Mouse (Mus musculus) hindbrain, embryonic 12.5 days (tissue): Measurements from ENCODE around the gene Zdhhc13. TPM values are rescaled to one million over a fixed set of nuclear protein-coding genes. Genes with fewer than 3 reads are reported as not detected.
A peak's percentile ranks its signal among the peaks of the same experiment; 100 is the strongest.

Experiments
- ATAC-seq: fragments of 200-750 bp; cut with Nextera tagmentation; 2 replicates; pipeline ENCODE4 v1.8.0; 2017; ENCODE audit warnings: moderate TSS enrichment; ENCODE audit not compliant: low FRiP score
- H3K27ac ChIP-seq: fragments of 300-500 bp; sonication (generic); 2 replicates; pipeline ENCODE4 v1.5.1; 2016; ENCODE audit warnings: mild to moderate bottlenecking
- H3K27me3 ChIP-seq: fragments of 300-500 bp; sonication (generic); 2 replicates; pipeline ENCODE4 v1.6.1; 2016; ENCODE audit warnings: mild to moderate bottlenecking
- H3K36me3 ChIP-seq: fragments of 300-500 bp; sonication (generic); 2 replicates; pipeline ENCODE4 v1.6.1; 2016; ENCODE audit warnings: mild to moderate bottlenecking
- H3K4me1 ChIP-seq: fragments of 300-500 bp; sonication (generic); 2 replicates; pipeline ENCODE4 v1.6.1; 2016
- H3K4me2 ChIP-seq: fragments of 300-500 bp; sonication (generic); replicated peaks from 2 replicates; pipeline ENCODE4 v1.6.1; 2016; ENCODE audit warnings: mild to moderate bottlenecking
- H3K4me3 ChIP-seq: fragments of 300-500 bp; sonication (generic); 2 replicates; pipeline ENCODE4 v1.5.1; 2016; ENCODE audit warnings: mild to moderate bottlenecking
- H3K9ac ChIP-seq: fragments of 300-500 bp; sonication (generic); 2 replicates; pipeline ENCODE4 v1.6.1; 2016; ENCODE audit warnings: mild to moderate bottlenecking, moderate library complexity
- H3K9me3 ChIP-seq: fragments of 300-500 bp; sonication (generic); replicated peaks from 2 replicates; pipeline ENCODE4 v1.6.1; 2016; ENCODE audit warnings: mild to moderate bottlenecking
- WGBS: fragments of 180-500 bp; shearing (Covaris S2); methylation state at CpG from one replicate; pipeline ENCODE4 v1.1.7; 2016; 5-methylcytosine and 5-hydroxymethylcytosine counted together
- polyA plus RNA-seq: library from polyadenylated mRNA; unstranded; fragments of >200 nt; fragmentation: Nextera tagmentation; extraction: Ambion mirVana; gene quantifications from 2 replicates; pipeline ENCODE4 v1.2.1, GENCODE M21; 2016

Zdhhc13 gene
- 36.3 and 40.6 TPM in 2 replicates for polyA plus RNA-seq

DNA sequence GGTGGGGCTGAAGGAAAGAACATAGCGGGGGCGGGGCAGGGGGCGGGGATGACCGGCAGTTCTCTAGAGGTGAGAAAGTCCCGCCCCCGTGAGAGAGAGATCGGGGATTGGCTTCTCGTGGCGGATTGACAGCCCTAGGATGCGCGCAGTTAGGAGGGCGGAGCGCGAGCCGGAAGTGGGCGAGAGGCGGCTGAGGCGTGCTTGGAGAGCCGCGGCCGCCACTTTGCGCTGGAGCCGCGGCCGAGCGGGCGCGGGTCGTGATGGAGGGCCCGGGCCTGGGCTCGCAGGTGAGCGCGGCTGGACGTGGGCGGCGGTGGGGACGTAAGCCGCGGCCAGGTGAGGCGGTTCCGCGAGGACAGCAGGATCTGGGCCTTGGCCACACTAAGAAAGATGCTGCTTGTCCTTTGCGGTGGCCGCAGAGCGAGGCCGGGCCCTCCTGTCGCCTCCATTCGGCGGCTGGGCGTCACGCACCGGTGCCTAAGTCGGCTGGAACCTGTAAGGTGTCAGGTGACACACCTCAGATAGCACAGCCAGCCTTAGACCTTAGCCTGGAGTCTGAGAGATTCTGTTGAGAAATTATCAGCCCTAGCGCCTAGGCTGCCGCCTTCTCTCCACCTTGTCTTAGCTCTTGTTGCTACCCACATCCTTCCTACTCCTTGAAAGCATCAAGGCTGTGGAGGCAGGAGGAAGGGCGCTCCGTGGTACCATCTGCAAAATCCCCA, at the start of gene Zdhhc13:
Gene Zdhhc13, plus strand, starts transcription at position 153 of the 722 bp plus-strand sequence.
- WGBS, result 0% methylated on average over 50 of the region's 57 CpGs
- Histone ChIP-seq H3K4me1 (peaks cover 15% of the 10 kb centered on the region), H3K27ac (peak within 1 kb of the TSS; percentile 78)

GRCm38 (mm10) chr7:48749298-48750163, 39.3 kb upstream of the Zdhhc13 start:
- WGBS, result 1% methylated on average over 24 of the region's 24 CpGs
- peak overlapping the region; percentile 55 for H3K27ac ChIP-seq

More for the DNA sequence above, at the start of gene Zdhhc13:
- H3K27me3 ChIP-seq, result no peaks in the 10 kb centered on the region
- no peaks in the 10 kb centered on the region for H3K9me3 ChIP-seq
- ATAC-seq, result peak; percentile 99
- H3K4me3 ChIP-seq, result peak within 1 kb of the TSS; percentile 74
- no peaks in the 10 kb centered on the region; the same call in 1 of the 2 replicates for H3K36me3 ChIP-seq
- H3K9ac ChIP-seq, result peak within 1 kb of the TSS; percentile 78
- peak within 1 kb of the TSS; percentile 85 for H3K4me2 ChIP-seq

DNA sequence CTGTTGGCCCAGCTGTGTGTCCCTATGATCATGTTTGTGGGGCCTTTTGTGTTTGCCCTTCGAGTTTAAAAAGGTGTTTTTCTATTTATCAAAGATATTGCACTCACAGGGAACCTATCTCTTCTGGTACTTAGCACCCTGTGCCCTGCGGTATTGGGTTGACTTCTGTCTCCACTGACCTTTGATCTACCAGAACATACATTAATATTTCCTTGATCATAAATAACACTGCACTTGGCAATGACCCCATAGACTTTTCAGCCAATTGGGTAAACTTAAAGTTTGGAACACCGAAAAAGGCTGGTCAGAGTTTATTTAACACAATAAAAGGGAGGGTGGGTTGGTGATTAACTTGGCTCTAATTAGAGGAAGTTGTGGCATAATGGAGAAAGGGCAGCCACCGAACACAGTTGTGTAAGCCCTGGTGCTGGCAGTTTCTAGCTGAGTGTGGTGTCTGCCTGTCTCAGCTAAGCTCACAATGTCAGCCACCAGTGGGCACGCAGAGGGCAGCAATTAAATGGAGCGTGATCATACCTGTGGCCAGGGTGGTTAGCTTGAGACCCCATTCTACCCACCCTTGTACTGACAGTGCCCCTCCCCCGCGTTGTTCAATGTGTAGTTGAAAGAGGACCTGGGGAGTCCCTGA, 38.5 kb upstream of the Zdhhc13 start:
- Histone ChIP-seq H3K4me2 (peak overlapping the region; percentile 70; the same call in 1 of the 2 replicates), H3K36me3 (no peaks in the 10 kb centered on the region), H3K9ac (no peak overlapping the region), H3K27me3 (peaks cover 3% of the 10 kb centered on the region; the same call in 1 of the 2 replicates), H3K4me3 (peak overlapping the region; percentile 31; the same call in 1 of the 2 replicates), H3K4me1 (no peaks in the 10 kb centered on the region), H3K9me3 (no peaks in the 10 kb centered on the region), H3K27ac (no peak overlapping the region)
- 62% methylated on average over 8 of the region's 8 CpGs for WGBS
- ATAC-seq, result peak; percentile 52

More at GRCm38 (mm10) chr7:48749298-48750163, 39.3 kb upstream of the Zdhhc13 start:
- Histone ChIP-seq H3K27me3 (peaks cover 3% of the 10 kb centered on the region; the same call in 1 of the 2 replicates), H3K4me3 (peak overlapping the region; percentile 31), H3K36me3 (no peaks in the 10 kb centered on the region), H3K9me3 (no peaks in the 10 kb centered on the region), H3K4me2 (peak overlapping the region; percentile 70), H3K9ac (peak overlapping the region; percentile 42; the same call in 1 of the 2 replicates), H3K4me1 (no peaks in the 10 kb centered on the region)
- peak; percentile 88 for ATAC-seq

- no peak overlapping the region for H3K27ac ChIP-seq
- no peak overlapping the region for H3K9ac ChIP-seq
- WGBS, result 80% methylated on average over 5 of the region's 5 CpGs
- H3K36me3 ChIP-seq, result no peaks in the 10 kb centered on the region
- peaks cover 3% of the 10 kb centered on the region; the same call in 1 of the 2 replicates for H3K27me3 ChIP-seq
- H3K4me3 ChIP-seq, result no peak overlapping the region
- no peaks in the 10 kb centered on the region for H3K4me1 ChIP-seq
- ATAC-seq, result no peak
- H3K9me3 ChIP-seq, result no peaks in the 10 kb centered on the region
- no peak overlapping the region for H3K4me2 ChIP-seq
These were observed 37.6 kb upstream of the Zdhhc13 start for GRCm38 (mm10) chr7:48751222-48751621.

DNA sequence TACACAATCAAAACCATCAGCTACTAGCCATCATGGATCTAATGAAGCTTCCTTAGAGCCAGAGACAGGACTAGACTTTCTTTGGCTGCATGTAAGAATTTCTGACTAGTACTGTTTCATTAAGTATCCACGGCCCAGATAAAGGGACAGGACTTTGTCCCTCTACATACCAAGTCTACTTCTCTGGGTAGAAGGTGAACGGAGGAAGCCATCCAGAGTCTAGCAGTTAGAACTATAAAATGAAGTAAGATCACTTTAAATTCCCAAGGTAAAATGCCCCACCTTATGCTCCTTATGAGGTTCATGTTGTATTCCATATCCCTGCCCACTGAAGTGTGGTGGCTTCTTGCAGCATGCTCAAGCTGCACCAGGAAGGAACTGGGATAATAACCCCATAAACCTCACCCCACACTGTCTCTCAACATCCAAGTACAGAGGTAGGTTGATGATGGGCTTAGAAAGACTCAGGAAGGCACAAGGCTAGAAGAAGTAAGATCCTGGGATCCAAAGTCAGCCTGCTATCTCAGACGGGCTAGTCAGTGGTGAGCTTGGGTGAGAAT, 34.3 kb upstream of the Zdhhc13 start:
- H3K9ac ChIP-seq, result no peak overlapping the region
- WGBS, result 91% methylated on average over 3 of the region's 3 CpGs
- H3K4me3 ChIP-seq, result no peak overlapping the region
- H3K27ac ChIP-seq, result no peak overlapping the region
- no peaks in the 10 kb centered on the region for H3K36me3 ChIP-seq
- no peaks in the 10 kb centered on the region for H3K4me1 ChIP-seq
- H3K4me2 ChIP-seq, result no peak overlapping the region
- H3K27me3 ChIP-seq, result peaks cover 3% of the 10 kb centered on the region; the same call in 1 of the 2 replicates
- H3K9me3 ChIP-seq, result no peaks in the 10 kb centered on the region
- ATAC-seq, result no peak

DNA sequence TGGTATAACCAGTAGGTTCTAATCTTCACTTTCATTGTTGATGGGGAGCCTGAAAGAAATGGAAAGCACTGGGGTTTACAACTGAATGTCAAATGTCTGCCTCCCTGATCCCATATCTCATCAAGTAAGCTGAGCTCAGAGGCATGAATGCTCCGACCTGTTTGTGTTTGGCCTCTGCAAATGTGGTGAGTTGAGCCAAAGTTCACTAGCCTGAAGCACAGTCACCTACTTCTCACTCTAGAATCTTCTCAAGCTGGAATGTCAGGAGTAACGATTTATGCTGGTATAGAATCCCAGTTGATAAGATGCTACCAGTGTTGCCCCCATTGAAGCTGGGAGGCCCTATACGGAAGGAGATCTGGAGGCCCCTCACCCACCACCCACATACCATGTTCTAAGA, 33.0 kb upstream of the Zdhhc13 start:
- no peak overlapping the region for H3K27ac ChIP-seq
- no peaks in the 10 kb centered on the region for H3K4me1 ChIP-seq
- peaks cover 3% of the 10 kb centered on the region; the same call in 1 of the 2 replicates for H3K27me3 ChIP-seq
- no peaks in the 10 kb centered on the region for H3K9me3 ChIP-seq
- no peak overlapping the region for H3K9ac ChIP-seq
- WGBS, result 93% methylated on average over 3 of the region's 3 CpGs
- no peaks in the 10 kb centered on the region for H3K36me3 ChIP-seq
- no peak overlapping the region for H3K4me2 ChIP-seq
- ATAC-seq, result no peak
- no peak overlapping the region for H3K4me3 ChIP-seq

GRCm38 (mm10) chr7:48756306-48756931, 32.4 kb upstream of the Zdhhc13 start:
- Histone ChIP-seq H3K4me2 (no peak overlapping the region), H3K27ac (no peak overlapping the region), H3K9me3 (no peaks in the 10 kb centered on the region), H3K27me3 (peaks cover 3% of the 10 kb centered on the region; the same call in 1 of the 2 replicates), H3K4me3 (no peak overlapping the region), H3K9ac (no peak overlapping the region), H3K4me1 (no peaks in the 10 kb centered on the region), H3K36me3 (no peaks in the 10 kb centered on the region)
- WGBS, result 91% methylated on average over 4 of the region's 4 CpGs
- ATAC-seq, result no peak

GRCm38 (mm10) chr7:48758083-48758482, 30.7 kb upstream of the Zdhhc13 start:
- H3K9me3 ChIP-seq, result no peaks in the 10 kb centered on the region
- 0 out of 2 replicates have a peak, but pooled peaks cover 3% of the 10 kb centered on the region for H3K27me3 ChIP-seq
- no peak overlapping the region for H3K4me2 ChIP-seq
- no peak overlapping the region for H3K9ac ChIP-seq
- H3K36me3 ChIP-seq, result no peaks in the 10 kb centered on the region
- whole genome bisulfite sequencing, result 77% methylated on average over 1 of the region's 1 CpGs
- no peak overlapping the region for H3K4me3 ChIP-seq
- no peaks in the 10 kb centered on the region for H3K4me1 ChIP-seq
- no peak overlapping the region for H3K27ac ChIP-seq
- ATAC-seq, result no peak

- no peaks in the 10 kb centered on the region for H3K9me3 ChIP-seq
- ATAC-seq, result no peak
- H3K4me3 ChIP-seq, result no peak overlapping the region
- H3K27ac ChIP-seq, result no peak overlapping the region
- H3K27me3 ChIP-seq, result no peaks in the 10 kb centered on the region
- 88% methylated on average over 1 of the region's 1 CpGs for WGBS
- H3K4me2 ChIP-seq, result no peak overlapping the region
- H3K4me1 ChIP-seq, result no peaks in the 10 kb centered on the region
- H3K9ac ChIP-seq, result no peak overlapping the region
- H3K36me3 ChIP-seq, result no peaks in the 10 kb centered on the region
These were observed 28.0 kb upstream of the Zdhhc13 start for GRCm38 (mm10) chr7:48760789-48761188.

DNA sequence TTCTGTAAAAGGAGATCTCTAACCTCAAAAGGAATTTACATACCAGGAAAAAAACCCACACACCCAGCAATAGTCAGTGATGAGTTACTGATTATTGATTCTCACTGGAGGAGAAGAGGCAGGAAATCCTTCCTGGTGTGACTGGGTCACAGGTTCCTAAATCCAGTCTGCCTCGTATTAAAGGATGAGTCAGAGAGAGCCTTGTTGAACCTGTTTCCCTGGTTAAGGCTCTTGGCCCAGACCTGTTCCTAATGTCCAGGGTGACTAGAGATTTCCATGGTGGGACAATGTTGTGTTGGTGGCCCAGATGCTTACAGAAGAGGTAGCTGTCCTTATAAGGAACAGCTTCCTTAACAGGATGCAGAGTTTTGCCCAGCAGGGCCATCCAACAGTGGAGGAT, 26.5 kb upstream of the Zdhhc13 start:
- Histone ChIP-seq H3K4me2 (no peak overlapping the region), H3K36me3 (no peaks in the 10 kb centered on the region), H3K9me3 (no peaks in the 10 kb centered on the region), H3K9ac (no peak overlapping the region), H3K4me3 (no peak overlapping the region), H3K27ac (no peak overlapping the region), H3K4me1 (no peaks in the 10 kb centered on the region), H3K27me3 (no peaks in the 10 kb centered on the region)
- ATAC-seq, result no peak
- 82% methylated on average over 1 of the region's 1 CpGs for WGBS

DNA sequence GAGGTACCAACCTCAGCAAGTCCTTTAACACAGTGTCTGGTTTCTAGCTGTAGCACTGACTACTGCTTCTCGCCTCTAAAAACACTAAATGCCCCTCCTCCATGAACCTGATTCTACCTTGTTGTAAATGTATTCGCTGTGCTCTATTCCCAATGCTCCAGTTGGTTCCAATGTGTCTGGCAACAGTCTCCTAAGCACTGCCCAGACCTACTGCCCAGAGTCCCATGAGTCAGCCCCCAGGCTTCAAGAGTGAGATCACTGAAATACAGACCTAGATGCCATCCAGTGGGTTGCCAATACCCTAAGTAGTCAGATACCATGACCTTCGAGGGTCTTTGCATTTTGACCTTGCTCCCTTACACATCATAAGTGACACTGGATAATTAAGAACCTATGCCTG, 26.1 kb upstream of the Zdhhc13 start:
- Histone ChIP-seq H3K27me3 (no peaks in the 10 kb centered on the region), H3K9ac (no peak overlapping the region), H3K4me3 (no peak overlapping the region), H3K4me1 (no peaks in the 10 kb centered on the region), H3K27ac (no peak overlapping the region), H3K36me3 (no peaks in the 10 kb centered on the region), H3K4me2 (no peak overlapping the region), H3K9me3 (no peaks in the 10 kb centered on the region)
- ATAC-seq, result no peak
- WGBS, result 81% methylated on average over 3 of the region's 3 CpGs
